Mouse (Mus musculus) skeletal muscle tissue, adult 2 months (tissue): ENCODE measurements around the gene Egfr.

ENCODE experiments used
- DNase-seq: peaks from one replicate; pipeline ENCODE4 v3.0.0-alpha.2; 2012; ENCODE audit warnings: low read depth, low spot score

Egfr gene

DNA sequence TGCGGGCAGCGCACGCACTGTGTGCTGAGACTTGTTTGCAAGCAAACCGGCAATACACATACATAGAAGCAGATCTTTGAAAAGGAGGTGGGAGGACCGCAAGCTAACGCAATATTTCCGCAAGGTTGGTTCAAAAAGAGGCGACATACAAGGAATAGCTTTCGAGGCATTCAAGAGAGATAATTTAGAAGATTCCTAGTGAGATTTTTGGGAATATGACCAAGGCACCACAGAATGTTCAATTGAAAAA lies 199.7 kb downstream of the Egfr start:
- no peak for DNase-seq

DNA sequence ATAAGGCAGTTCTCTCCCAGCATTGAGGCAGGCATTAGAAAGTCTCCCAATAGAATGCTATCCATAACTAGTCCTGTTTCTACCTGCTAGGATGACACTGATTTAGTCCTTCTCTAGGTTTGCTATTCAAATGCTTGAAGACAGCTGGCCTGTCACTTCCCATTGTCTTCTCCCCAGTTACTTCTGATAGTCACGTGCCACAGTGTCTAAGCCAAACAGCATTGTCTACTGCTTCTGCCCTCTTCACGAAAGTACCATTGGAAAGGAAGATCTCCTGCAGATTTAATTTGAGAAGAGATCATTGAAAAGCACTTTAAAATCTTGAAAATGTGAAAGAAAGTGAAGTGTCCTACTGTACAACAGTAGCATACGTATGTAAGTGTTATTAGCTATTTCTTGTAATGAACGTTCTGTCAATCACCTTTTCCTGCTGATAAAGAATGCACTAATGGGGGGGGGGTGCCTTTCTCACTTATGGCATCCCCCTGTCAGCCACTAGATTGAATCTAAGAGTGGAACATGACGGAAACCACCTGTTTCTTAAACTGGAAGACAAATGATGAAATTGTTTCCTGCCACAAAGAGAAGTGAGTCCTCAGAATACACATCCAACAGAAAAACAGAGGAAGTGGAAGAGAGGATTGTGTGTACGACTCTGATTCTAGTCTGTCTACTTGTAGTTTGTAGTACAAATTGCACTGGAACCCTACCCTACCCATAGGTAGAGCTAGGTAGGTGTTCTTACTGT lies 204.3 kb downstream of the Egfr start:
- no peak for DNase-seq

DNA sequence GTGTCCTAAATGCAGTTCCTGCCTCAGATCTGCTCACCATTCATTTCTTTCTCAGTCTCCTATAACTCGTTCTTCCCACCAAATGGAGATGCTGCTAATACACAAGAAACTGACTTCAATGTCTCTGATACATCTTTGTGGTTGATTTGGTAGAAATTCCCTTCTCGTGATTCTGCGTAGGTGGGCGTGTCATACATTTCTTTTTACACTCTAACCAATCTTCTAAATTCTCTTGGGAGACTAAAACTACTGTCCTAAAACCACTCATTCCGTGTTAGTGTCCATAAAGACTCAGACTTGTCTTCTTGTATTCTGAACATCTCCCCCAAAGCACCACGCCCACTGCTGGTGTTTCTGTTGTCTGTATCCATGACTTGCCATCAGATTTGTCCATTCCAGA lies 205.0 kb downstream of the Egfr start:
- DNase-seq = no peak

DNA sequence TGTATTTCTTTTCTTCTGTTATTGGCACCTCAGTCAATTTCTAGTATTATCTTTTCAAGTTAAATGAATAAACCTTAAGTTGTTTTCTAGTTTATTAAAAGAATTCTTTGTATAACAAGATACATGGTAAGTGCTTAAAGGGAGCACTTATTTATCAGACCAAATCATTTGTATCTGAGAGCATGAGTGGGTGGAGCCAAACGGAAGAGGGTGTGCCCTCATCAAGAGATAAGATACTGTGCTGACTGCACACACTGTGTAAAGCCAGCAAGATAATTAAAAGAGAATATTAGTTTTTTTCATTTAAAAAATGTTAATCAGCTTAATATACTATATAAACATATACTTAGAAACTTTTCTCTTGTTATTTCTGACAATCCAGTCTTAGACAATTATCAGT lies 206.5 kb downstream of the Egfr start:
- DNase-seq = no peak
